Mouse (Mus musculus) forebrain, embryonic 11.5 days (tissue): Measurements from ENCODE around the gene Shkbp1. TPM values are rescaled to one million over a fixed set of nuclear protein-coding genes. Genes with fewer than 3 reads are reported as not detected.

ENCODE experiments used
- ATAC-seq: fragments of 200-750 bp; cut with Nextera tagmentation; replicated peaks from 2 replicates; pipeline ENCODE4 v1.8.0; 2017; ENCODE audit warnings: moderate TSS enrichment; ENCODE audit not compliant: low FRiP score
- DNase-seq: peaks from one replicate; pipeline ENCODE4 v3.0.0-alpha.2; 2017; ENCODE audit warnings: low spot score
- H3K27ac ChIP-seq: fragments of 300-500 bp; sonication (generic); 2 replicates; pipeline ENCODE4 v1.5.1; 2014; ENCODE audit warnings: low read depth, low read length
- H3K27me3 ChIP-seq: fragments of 300-500 bp; sonication (generic); 2 replicates; pipeline ENCODE4 v1.6.1; 2014; ENCODE audit warnings: mild to moderate bottlenecking, low read length, mixed read lengths; ENCODE audit not compliant: control insufficient read depth, insufficient read depth
- H3K36me3 ChIP-seq: fragments of 300-500 bp; sonication (generic); 2 replicates; pipeline ENCODE4 v1.6.1; 2014; ENCODE audit warnings: mild to moderate bottlenecking, low read length, moderate library complexity, mixed read lengths; ENCODE audit not compliant: control insufficient read depth, insufficient read depth
- H3K4me1 ChIP-seq: fragments of 300-500 bp; sonication (generic); replicated peaks from 2 replicates; pipeline ENCODE4 v1.6.1; 2014; ENCODE audit warnings: low read length, mixed read lengths; ENCODE audit not compliant: control insufficient read depth, insufficient read depth
- H3K4me2 ChIP-seq: fragments of 300-500 bp; sonication (generic); 2 replicates; pipeline ENCODE4 v1.6.1; 2014; ENCODE audit warnings: low read depth, mild to moderate bottlenecking, low read length, moderate library complexity, mixed read lengths; ENCODE audit not compliant: severe bottlenecking
- H3K4me3 ChIP-seq: fragments of 300-500 bp; sonication (generic); 2 replicates; pipeline ENCODE4 v1.5.1; 2014; ENCODE audit warnings: low read depth, low read length
- H3K9ac ChIP-seq: fragments of 300-500 bp; sonication (generic); 2 replicates; pipeline ENCODE4 v1.6.1; 2014; ENCODE audit warnings: low read length
- H3K9me3 ChIP-seq: fragments of 300-500 bp; sonication (generic); 2 replicates; pipeline ENCODE4 v1.6.1; 2016; ENCODE audit warnings: low read length, mixed read lengths; ENCODE audit not compliant: control insufficient read depth
- WGBS: fragments of 180-500 bp; shearing (Covaris S2); extraction: QIAGEN DNeasy Blood & Tissue Kit; methylation state at CpG from one replicate; pipeline ENCODE4 v1.1.7; 2014; 5-methylcytosine and 5-hydroxymethylcytosine counted together
- polyA plus RNA-seq: library from polyadenylated mRNA; unstranded; fragments of >200 nt; fragmentation: Nextera tagmentation; extraction: Ambion mirVana; gene quantifications from 2 replicates; pipeline ENCODE4 v1.2.1, GENCODE M21; 2014

The Shkbp1 gene
- polyA plus RNA-seq, 1 experiment from 2014 or later, result 64.3 TPM

GRCm38 (mm10) chr7:27391416-27391815 lies 35.6 kb upstream of the Shkbp1 start:
- H3K9ac ChIP-seq, result no peak overlapping the region
- H3K4me2 ChIP-seq, result no peak overlapping the region
- no peak overlapping the region for H3K27ac ChIP-seq
- no peaks in the 10 kb centered on the region for H3K9me3 ChIP-seq
- H3K4me3 ChIP-seq, result no peak overlapping the region
- H3K27me3 ChIP-seq, result peaks cover 33% of the 10 kb centered on the region
- ATAC-seq, result no peak
- H3K4me1 ChIP-seq, result peaks cover 2% of the 10 kb centered on the region
- DNase-seq, result no peak
- 42% methylated on average over 16 of the region's 16 CpGs for WGBS
- no peaks in the 10 kb centered on the region for H3K36me3 ChIP-seq

- ATAC-seq (no peak), DNase-seq (no peak)
- WGBS, result 76% methylated on average over 6 of the region's 6 CpGs
- Histone ChIP-seq H3K27me3 (peaks cover 11% of the 10 kb centered on the region), H3K27ac (no peak overlapping the region), H3K9ac (no peak overlapping the region), H3K4me1 (no peaks in the 10 kb centered on the region), H3K4me3 (no peak overlapping the region), H3K36me3 (no peaks in the 10 kb centered on the region), H3K4me2 (no peak overlapping the region), H3K9me3 (no peaks in the 10 kb centered on the region)
These were observed 33.4 kb upstream of the Shkbp1 start for GRCm38 (mm10) chr7:27389213-27389612.

- peak; percentile 80 for DNase-seq
- Histone ChIP-seq H3K4me1 (no peaks in the 10 kb centered on the region), H3K27me3 (no peaks in the 10 kb centered on the region), H3K9ac (no peak overlapping the region), H3K9me3 (no peaks in the 10 kb centered on the region), H3K4me2 (no peak overlapping the region), H3K27ac (no peak overlapping the region), H3K4me3 (no peak overlapping the region), H3K36me3 (no peaks in the 10 kb centered on the region)
- 43% methylated on average over 4 of the region's 4 CpGs for WGBS
- ATAC-seq, result no peak; the same call in 1 of the 2 replicates
These were observed 28.9 kb upstream of the Shkbp1 start for GRCm38 (mm10) chr7:27384731-27385130.

GRCm38 (mm10) chr7:27384134-27384533 lies 28.3 kb upstream of the Shkbp1 start:
- H3K4me3 ChIP-seq, result no peak overlapping the region
- H3K9ac ChIP-seq, result no peak overlapping the region
- H3K4me1 ChIP-seq, result no peaks in the 10 kb centered on the region
- no peak overlapping the region for H3K27ac ChIP-seq
- DNase-seq (no peak), ATAC-seq (no peak)
- 72% methylated on average over 5 of the region's 5 CpGs for WGBS
- H3K36me3 ChIP-seq, result no peaks in the 10 kb centered on the region
- H3K4me2 ChIP-seq, result no peak overlapping the region
- H3K9me3 ChIP-seq, result no peaks in the 10 kb centered on the region
- no peaks in the 10 kb centered on the region for H3K27me3 ChIP-seq

GRCm38 (mm10) chr7:27383233-27383632 lies 27.4 kb upstream of the Shkbp1 start:
- Histone ChIP-seq H3K27me3 (no peaks in the 10 kb centered on the region), H3K4me2 (no peak overlapping the region), H3K27ac (no peak overlapping the region), H3K4me1 (no peaks in the 10 kb centered on the region), H3K9ac (no peak overlapping the region), H3K9me3 (no peaks in the 10 kb centered on the region), H3K36me3 (no peaks in the 10 kb centered on the region), H3K4me3 (no peak overlapping the region)
- WGBS, result 68% methylated on average over 1 of the region's 1 CpGs
- DNase-seq (no peak), ATAC-seq (no peak)

- no peaks in the 10 kb centered on the region for H3K9me3 ChIP-seq
- H3K4me2 ChIP-seq, result no peak overlapping the region
- ATAC-seq (no peak), DNase-seq (no peak)
- H3K27ac ChIP-seq, result no peak overlapping the region
- H3K4me3 ChIP-seq, result no peak overlapping the region
- H3K9ac ChIP-seq, result no peak overlapping the region
- no peaks in the 10 kb centered on the region for H3K36me3 ChIP-seq
- no peaks in the 10 kb centered on the region for H3K4me1 ChIP-seq
- 57% methylated on average over 4 of the region's 4 CpGs for WGBS
- 0 out of 2 replicates have a peak, but pooled peaks cover 2% of the 10 kb centered on the region for H3K27me3 ChIP-seq
These were observed 25.7 kb upstream of the Shkbp1 start for GRCm38 (mm10) chr7:27381560-27381959.

- Histone ChIP-seq H3K4me3 (no peak overlapping the region), H3K9ac (no peak overlapping the region), H3K4me2 (no peak overlapping the region), H3K27me3 (peaks cover 2% of the 10 kb centered on the region; the same call in 1 of the 2 replicates), H3K4me1 (no peaks in the 10 kb centered on the region), H3K27ac (no peak overlapping the region), H3K9me3 (no peaks in the 10 kb centered on the region), H3K36me3 (no peaks in the 10 kb centered on the region)
- ATAC-seq, result no peak
- no peak for DNase-seq
- WGBS, result 42% methylated on average over 1 of the region's 1 CpGs
These were observed 25.2 kb upstream of the Shkbp1 start for GRCm38 (mm10) chr7:27381009-27381408.

GRCm38 (mm10) chr7:27379836-27380235 lies 24.0 kb upstream of the Shkbp1 start:
- H3K4me1 ChIP-seq, result no peaks in the 10 kb centered on the region
- ATAC-seq, result no peak
- H3K4me2 ChIP-seq, result no peak overlapping the region
- no peak overlapping the region for H3K9ac ChIP-seq
- H3K36me3 ChIP-seq, result no peaks in the 10 kb centered on the region
- no peak overlapping the region for H3K27ac ChIP-seq
- no peak for DNase-seq
- WGBS, result 84% methylated on average over 6 of the region's 6 CpGs
- H3K9me3 ChIP-seq, result no peaks in the 10 kb centered on the region
- H3K4me3 ChIP-seq, result no peak overlapping the region
- H3K27me3 ChIP-seq, result peaks cover 12% of the 10 kb centered on the region

- Histone ChIP-seq H3K27me3 (peaks cover 21% of the 10 kb centered on the region), H3K27ac (no peak overlapping the region), H3K36me3 (no peaks in the 10 kb centered on the region), H3K4me3 (no peak overlapping the region), H3K9me3 (no peaks in the 10 kb centered on the region), H3K9ac (no peak overlapping the region), H3K4me1 (no peaks in the 10 kb centered on the region), H3K4me2 (no peak overlapping the region)
- ATAC-seq (no peak), DNase-seq (no peak)
- WGBS, result 21% methylated on average over 4 of the region's 4 CpGs
These were observed 22.6 kb upstream of the Shkbp1 start for GRCm38 (mm10) chr7:27378431-27378830.
